Mouse (Mus musculus) G1E (cell line): Measurements from ENCODE around the gene Zfp853.

Experiments used
- CTCF ChIP-seq: IDR thresholded peaks from 2 replicates; pipeline ENCODE4 v1.5.1; 2012; ENCODE audit warnings: low read depth, low read length, inconsistent platforms, mixed read lengths
- GATA1 ChIP-seq: IDR thresholded peaks from 2 replicates; pipeline ENCODE4 v1.6.1; 2012; ENCODE audit warnings: borderline replicate concordance, low read length, inconsistent platforms, mixed read lengths
- GATA2 ChIP-seq: IDR thresholded peaks from 2 replicates; pipeline ENCODE4 v1.6.1; 2012; ENCODE audit warnings: low read depth, low read length, inconsistent platforms, borderline replicate concordance
- TAL1 ChIP-seq: conservative IDR thresholded peaks from 2 replicates; pipeline ENCODE4 v1.6.1; 2012; ENCODE audit warnings: low read depth, low read length, inconsistent platforms, mixed read lengths

DNA sequence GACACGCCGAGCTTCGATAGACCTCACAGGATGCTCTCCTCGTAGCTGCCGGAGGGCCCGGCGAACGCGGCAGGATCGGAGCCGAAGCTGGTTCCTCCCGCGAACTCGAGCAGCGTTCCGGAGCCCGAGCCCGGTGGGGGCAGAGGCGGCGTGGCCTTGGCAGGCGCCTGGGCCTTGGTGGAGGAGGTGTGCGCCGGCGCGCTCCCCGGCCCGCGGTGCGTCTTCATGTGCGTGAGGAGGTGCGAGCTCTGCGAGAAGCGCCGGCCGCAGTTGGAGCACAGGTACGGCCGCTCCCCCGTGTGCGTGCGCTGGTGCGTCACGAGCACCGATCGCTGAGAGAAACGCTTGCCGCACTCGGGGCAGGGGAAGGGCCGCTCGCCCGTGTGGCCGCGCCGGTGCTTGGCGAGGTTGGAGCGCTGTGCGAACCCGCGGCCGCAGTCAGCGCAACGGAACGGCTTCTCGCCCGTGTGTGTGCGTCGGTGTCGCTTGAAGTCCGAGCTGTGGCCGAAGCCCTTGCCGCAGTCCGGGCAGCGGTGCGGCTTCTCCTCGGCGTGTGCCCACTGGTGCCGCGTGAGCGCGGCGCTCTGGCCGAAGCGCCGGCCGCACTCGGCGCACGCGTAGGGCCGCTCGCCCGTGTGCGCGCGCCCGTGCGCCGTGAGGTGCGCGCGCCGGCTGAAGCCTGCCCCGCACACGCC is 40.1 kb downstream of the Zfp853 start:
- TF ChIP-seq CTCF = no peak
- TF ChIP-seq GATA1 = no peak
- TF ChIP-seq TAL1 = no peak
- TF ChIP-seq GATA2 = no peak
